Mouse (Mus musculus) kidney, postnatal 0 days (tissue): Measurements from ENCODE around the gene Cav1. TPM values are rescaled to one million over a fixed set of nuclear protein-coding genes. Genes with fewer than 3 reads are reported as not detected.

Experiments
- ATAC-seq: fragments of 200-750 bp; cut with Nextera tagmentation; replicated peaks from 2 replicates; pipeline ENCODE4 v1.8.0; 2017; ENCODE audit warnings: low read depth, moderate number of reproducible peaks, moderate TSS enrichment, moderate library complexity; ENCODE audit not compliant: low FRiP score
- DNase-seq: peaks from one replicate; pipeline ENCODE4 v3.0.0-alpha.2; 2016; ENCODE audit warnings: low spot score
- H3K27ac ChIP-seq: fragments of 300-500 bp; sonication (generic); 2 replicates; pipeline ENCODE4 v1.5.1; 2014; ENCODE audit warnings: mild to moderate bottlenecking
- H3K27me3 ChIP-seq: fragments of 300-500 bp; sonication (generic); 2 replicates; pipeline ENCODE4 v1.6.1; 2014; ENCODE audit warnings: low read length, mixed read lengths; ENCODE audit not compliant: insufficient read depth
- H3K36me3 ChIP-seq: fragments of 300-500 bp; sonication (generic); 2 replicates; pipeline ENCODE4 v1.6.1; 2014; ENCODE audit warnings: low read length, mixed read lengths; ENCODE audit not compliant: insufficient read depth
- H3K4me1 ChIP-seq: fragments of 300-500 bp; sonication (generic); replicated peaks from 2 replicates; pipeline ENCODE4 v1.6.1; 2014; ENCODE audit warnings: antibody characterized with exemption, low read length, mixed read lengths; ENCODE audit not compliant: insufficient read depth
- H3K4me2 ChIP-seq: fragments of 300-500 bp; sonication (generic); 2 replicates; pipeline ENCODE4 v1.6.1; 2014; ENCODE audit warnings: mild to moderate bottlenecking, low read length, moderate library complexity, mixed read lengths
- H3K4me3 ChIP-seq: fragments of 300-500 bp; sonication (generic); replicated peaks from 2 replicates; pipeline ENCODE4 v1.5.1; 2014; ENCODE audit warnings: low read depth, low read length
- H3K9ac ChIP-seq: fragments of 300-500 bp; sonication (generic); 2 replicates; pipeline ENCODE4 v1.6.1; 2014; ENCODE audit warnings: low read depth, low read length
- H3K9me3 ChIP-seq: fragments of 300-500 bp; sonication (generic); replicated peaks from 2 replicates; pipeline ENCODE4 v1.6.1; 2016; ENCODE audit warnings: low read length, inconsistent platforms, mixed read lengths
- CTCF ChIP-seq: IDR thresholded peaks from 2 replicates; pipeline ENCODE4 v1.5.1; 2016; ENCODE audit warnings: antibody characterized with exemption, low read depth, mild to moderate bottlenecking, moderate library complexity
- WGBS: fragments of 180-500 bp; shearing (Covaris S2); extraction: QIAGEN DNeasy Blood & Tissue Kit; methylation state at CpG from one replicate; pipeline ENCODE4 v1.1.7; 2014; 5-methylcytosine and 5-hydroxymethylcytosine counted together
- polyA plus RNA-seq: library from polyadenylated mRNA; unstranded; fragments of >200 nt; fragmentation: Nextera tagmentation; extraction: Ambion mirVana; gene quantifications from 2 replicates; pipeline ENCODE4 v1.2.1, GENCODE M21; 2015

The Cav1 gene
- polyA plus RNA-seq, 1 experiment from 2014 or later = 75.5 TPM

- Histone ChIP-seq H3K27ac (no peak overlapping the region), H3K4me3 (no peak overlapping the region), H3K4me2 (no peak overlapping the region), H3K9me3 (no peaks in the 10 kb centered on the region), H3K4me1 (no peaks in the 10 kb centered on the region), H3K36me3 (no peaks in the 10 kb centered on the region), H3K9ac (no peak overlapping the region), H3K27me3 (no peaks in the 10 kb centered on the region)
- TF ChIP-seq CTCF = no peak
- DNase-seq (no peak), ATAC-seq (no peak)
- 11% methylated on average over 2 of the region's 2 CpGs for WGBS
Measured at GRCm38 (mm10) chr6:17340406-17340805, 34.3 kb downstream of the Cav1 start.

- TF ChIP-seq CTCF = no peak
- WGBS = 85% methylated on average over 3 of the region's 3 CpGs
- no peaks in the 10 kb centered on the region for H3K4me1 ChIP-seq
Measured at GRCm38 (mm10) chr6:17348011-17348410, 41.9 kb downstream of the Cav1 start.

GRCm38 (mm10) chr6:17350803-17351202 is 44.7 kb downstream of the Cav1 start:
- no peak overlapping the region for H3K4me2 ChIP-seq

More at GRCm38 (mm10) chr6:17348011-17348410, 41.9 kb downstream of the Cav1 start:
- no peak overlapping the region for H3K9ac ChIP-seq
- H3K4me3 ChIP-seq = no peak overlapping the region
- no peaks in the 10 kb centered on the region for H3K27me3 ChIP-seq
- ATAC-seq (no peak), DNase-seq (no peak)
- no peak overlapping the region for H3K27ac ChIP-seq
- no peaks in the 10 kb centered on the region for H3K9me3 ChIP-seq
- H3K4me2 ChIP-seq = no peak overlapping the region
- H3K36me3 ChIP-seq = no peaks in the 10 kb centered on the region

GRCm38 (mm10) chr6:17358896-17359690 is 53.0 kb downstream of the Cav1 start:
- TF ChIP-seq CTCF = peak; percentile 90
- Histone ChIP-seq H3K4me2 (no peak overlapping the region), H3K9me3 (no peaks in the 10 kb centered on the region), H3K36me3 (no peaks in the 10 kb centered on the region), H3K4me3 (no peak overlapping the region), H3K9ac (no peak overlapping the region), H3K27me3 (no peaks in the 10 kb centered on the region), H3K4me1 (no peaks in the 10 kb centered on the region), H3K27ac (no peak overlapping the region)
- ATAC-seq (no peak), DNase-seq (peak; percentile 78)
- 13% methylated on average over 6 of the region's 6 CpGs for WGBS

More at GRCm38 (mm10) chr6:17350803-17351202, 44.7 kb downstream of the Cav1 start:
- H3K27ac ChIP-seq = no peak overlapping the region
- ATAC-seq (no peak), DNase-seq (peak; percentile 25)
- no peak overlapping the region for H3K4me3 ChIP-seq
- no peaks in the 10 kb centered on the region for H3K36me3 ChIP-seq
- H3K9me3 ChIP-seq = no peaks in the 10 kb centered on the region
- no peak overlapping the region for H3K9ac ChIP-seq
- H3K4me1 ChIP-seq = no peaks in the 10 kb centered on the region
- no peaks in the 10 kb centered on the region for H3K27me3 ChIP-seq
- TF ChIP-seq CTCF = no peak
- 71% methylated on average over 5 of the region's 5 CpGs for WGBS

GRCm38 (mm10) chr6:17362771-17363170 is 56.6 kb downstream of the Cav1 start:
- Histone ChIP-seq H3K36me3 (no peaks in the 10 kb centered on the region), H3K27me3 (no peaks in the 10 kb centered on the region), H3K4me3 (no peak overlapping the region), H3K27ac (no peak overlapping the region), H3K9me3 (no peaks in the 10 kb centered on the region), H3K4me2 (no peak overlapping the region), H3K4me1 (no peaks in the 10 kb centered on the region), H3K9ac (no peak overlapping the region)
- TF ChIP-seq CTCF = peak; percentile 75
- 40% methylated on average over 3 of the region's 3 CpGs for WGBS
- DNase-seq (peak; percentile 59), ATAC-seq (no peak)

- Histone ChIP-seq H3K27ac (no peak overlapping the region), H3K4me3 (no peak overlapping the region), H3K9me3 (no peaks in the 10 kb centered on the region), H3K4me1 (no peaks in the 10 kb centered on the region), H3K4me2 (no peak overlapping the region), H3K27me3 (no peaks in the 10 kb centered on the region), H3K36me3 (no peaks in the 10 kb centered on the region), H3K9ac (no peak overlapping the region)
- no peak for ATAC-seq
- no peak for DNase-seq
- no peak for TF ChIP-seq CTCF
- WGBS = 83% methylated on average over 17 of the region's 17 CpGs
Measured at GRCm38 (mm10) chr6:17363446-17364179, 57.5 kb downstream of the Cav1 start.
